Mouse (Mus musculus) lung, postnatal 0 days (tissue): ENCODE measurements around the gene Zfp710. TPM values are rescaled to one million over a fixed set of nuclear protein-coding genes. Genes with fewer than 3 reads are reported as not detected.

ENCODE experiments used
- ATAC-seq: fragments of 200-750 bp; cut with Nextera tagmentation; 2 replicates; pipeline ENCODE4 v1.8.0; 2017; ENCODE audit warnings: moderate library complexity
- DNase-seq: peaks from one replicate; pipeline ENCODE4 v3.0.0-alpha.2; 2016; ENCODE audit warnings: low spot score
- H3K27ac ChIP-seq: fragments of 300-500 bp; sonication (generic); 2 replicates; pipeline ENCODE4 v1.5.1; 2014; ENCODE audit warnings: antibody characterized with exemption, mild to moderate bottlenecking, low read length, mixed read lengths
- H3K27me3 ChIP-seq: fragments of 300-500 bp; sonication (generic); replicated peaks from 2 replicates; pipeline ENCODE4 v1.6.1; 2014; ENCODE audit warnings: low read length, mixed read lengths; ENCODE audit not compliant: insufficient read depth
- H3K36me3 ChIP-seq: fragments of 300-500 bp; sonication (generic); 2 replicates; pipeline ENCODE4 v1.6.1; 2014; ENCODE audit warnings: low read length, mixed read lengths; ENCODE audit not compliant: insufficient read depth
- H3K4me1 ChIP-seq: fragments of 300-500 bp; sonication (generic); 2 replicates; pipeline ENCODE4 v1.6.1; 2014; ENCODE audit warnings: antibody characterized with exemption, low read depth, low read length, mixed read lengths; ENCODE audit not compliant: insufficient read depth
- H3K4me2 ChIP-seq: fragments of 300-500 bp; sonication (generic); replicated peaks from 2 replicates; pipeline ENCODE4 v1.6.1; 2014; ENCODE audit warnings: low read depth, mild to moderate bottlenecking, low read length, moderate library complexity, mixed read lengths
- H3K4me3 ChIP-seq: fragments of 300-500 bp; sonication (generic); 2 replicates; pipeline ENCODE4 v1.5.1; 2014; ENCODE audit warnings: low read depth, low read length
- H3K9ac ChIP-seq: fragments of 300-500 bp; sonication (generic); replicated peaks from 2 replicates; pipeline ENCODE4 v1.6.1; 2014; ENCODE audit warnings: low read depth, mild to moderate bottlenecking
- H3K9me3 ChIP-seq: fragments of 300-500 bp; sonication (generic); 2 replicates; pipeline ENCODE4 v1.6.1; 2016; ENCODE audit warnings: low read length, mixed read lengths
- CTCF ChIP-seq: IDR thresholded peaks from 2 replicates; pipeline ENCODE4 v1.5.1; 2016; ENCODE audit warnings: antibody characterized with exemption, mild to moderate bottlenecking
- EP300 ChIP-seq: IDR thresholded peaks from 2 replicates; pipeline ENCODE4 v1.6.1; 2016; ENCODE audit warnings: antibody characterized with exemption, mild to moderate bottlenecking, control low read depth
- WGBS: fragments of 180-500 bp; shearing (Covaris S2); extraction: QIAGEN DNeasy Blood & Tissue Kit; methylation state at CpG from one replicate; pipeline ENCODE4 v1.1.7; 2014; 5-methylcytosine and 5-hydroxymethylcytosine counted together
- polyA plus RNA-seq: library from polyadenylated mRNA; unstranded; fragments of >200 nt; fragmentation: Nextera tagmentation; extraction: Ambion mirVana; gene quantifications from 2 replicates; pipeline ENCODE4 v1.2.1, GENCODE M21; 2015

Zfp710 gene
- polyA plus RNA-seq, 1 experiment from 2014 or later: 11.1 TPM

- ATAC-seq (no peak), DNase-seq (no peak)
- 71% methylated on average over 1 of the region's 1 CpGs for WGBS
- Histone ChIP-seq H3K4me3 (no peak overlapping the region), H3K9me3 (no peaks in the 10 kb centered on the region), H3K4me1 (no peaks in the 10 kb centered on the region), H3K36me3 (no peaks in the 10 kb centered on the region), H3K27ac (no peak overlapping the region), H3K4me2 (no peak overlapping the region), H3K9ac (no peak overlapping the region), H3K27me3 (no peaks in the 10 kb centered on the region)
- TF ChIP-seq EP300: no peak
- TF ChIP-seq CTCF: no peak
Measured at GRCm38 (mm10) chr7:79997761-79998160, 26.9 kb upstream of the Zfp710 start.

- no peaks in the 10 kb centered on the region for H3K4me1 ChIP-seq
- H3K36me3 ChIP-seq: no peaks in the 10 kb centered on the region
- H3K4me3 ChIP-seq: no peak overlapping the region
- no peaks in the 10 kb centered on the region for H3K27me3 ChIP-seq
- H3K9ac ChIP-seq: no peak overlapping the region
- no peaks in the 10 kb centered on the region for H3K9me3 ChIP-seq
- WGBS: 81% methylated on average over 11 of the region's 11 CpGs
- H3K27ac ChIP-seq: no peak overlapping the region
- no peak for TF ChIP-seq CTCF
- no peak for TF ChIP-seq EP300
- H3K4me2 ChIP-seq: no peak overlapping the region
- DNase-seq: no peak
- no peak for ATAC-seq
Measured at GRCm38 (mm10) chr7:80002353-80003055, 22.1 kb upstream of the Zfp710 start.

- 49% methylated on average over 20 of the region's 20 CpGs for WGBS
- peak; percentile 30 for DNase-seq
- Histone ChIP-seq H3K4me1 (no peaks in the 10 kb centered on the region), H3K4me3 (no peak overlapping the region), H3K9ac (no peak overlapping the region), H3K27me3 (no peaks in the 10 kb centered on the region), H3K9me3 (no peaks in the 10 kb centered on the region), H3K36me3 (no peaks in the 10 kb centered on the region), H3K4me2 (peak overlapping the region; percentile 33), H3K27ac (no peak overlapping the region)
- TF ChIP-seq EP300: no peak
- TF ChIP-seq CTCF: no peak
- peak; percentile 43 for ATAC-seq
Measured at GRCm38 (mm10) chr7:80004776-80005554, 19.6 kb upstream of the Zfp710 start.

- Histone ChIP-seq H3K9me3 (no peaks in the 10 kb centered on the region), H3K4me1 (no peaks in the 10 kb centered on the region)
Measured at GRCm38 (mm10) chr7:80010680-80011079, 13.9 kb upstream of the Zfp710 start.

GRCm38 (mm10) chr7:80011470-80011869 lies 13.1 kb upstream of the Zfp710 start:
- Histone ChIP-seq H3K9me3 (no peaks in the 10 kb centered on the region), H3K4me2 (no peak overlapping the region), H3K27me3 (no peaks in the 10 kb centered on the region), H3K4me1 (no peaks in the 10 kb centered on the region), H3K27ac (no peak overlapping the region), H3K4me3 (no peak overlapping the region), H3K9ac (no peak overlapping the region), H3K36me3 (no peaks in the 10 kb centered on the region)
- DNase-seq: peak; percentile 71
- ATAC-seq: no peak
- TF ChIP-seq CTCF (peak; percentile 67), EP300 (no peak)
- WGBS: 44% methylated on average over 2 of the region's 2 CpGs

More at GRCm38 (mm10) chr7:80010680-80011079, 13.9 kb upstream of the Zfp710 start:
- WGBS: 62% methylated on average over 5 of the region's 5 CpGs
- no peaks in the 10 kb centered on the region for H3K27me3 ChIP-seq
- H3K4me2 ChIP-seq: no peak overlapping the region
- no peak overlapping the region for H3K27ac ChIP-seq
- H3K36me3 ChIP-seq: no peaks in the 10 kb centered on the region
- TF ChIP-seq CTCF (no peak), EP300 (no peak)
- ATAC-seq: no peak
- DNase-seq: no peak
- no peak overlapping the region for H3K9ac ChIP-seq
- no peak overlapping the region for H3K4me3 ChIP-seq

GRCm38 (mm10) chr7:80013884-80014550 lies 10.6 kb upstream of the Zfp710 start:
- Histone ChIP-seq H3K36me3 (no peaks in the 10 kb centered on the region), H3K27ac (peak overlapping the region; percentile 43; the same call in 1 of the 2 replicates), H3K27me3 (no peaks in the 10 kb centered on the region), H3K4me2 (no peak overlapping the region), H3K4me3 (no peak overlapping the region), H3K4me1 (no peaks in the 10 kb centered on the region), H3K9me3 (no peaks in the 10 kb centered on the region), H3K9ac (no peak overlapping the region)
- TF ChIP-seq EP300 (peak; percentile 57), CTCF (no peak)
- ATAC-seq: peak; percentile 63
- DNase-seq: peak; percentile 88
- WGBS: 46% methylated on average over 7 of the region's 7 CpGs
